Mouse (Mus musculus): ENCODE data around the gene Dusp10. TPM values are rescaled to one million over a fixed set of nuclear protein-coding genes. Genes with fewer than 3 reads are reported as not detected.

The Dusp10 gene
- total RNA-seq, 1 experiment from 2014 or later = 11.2 TPM

DNA sequence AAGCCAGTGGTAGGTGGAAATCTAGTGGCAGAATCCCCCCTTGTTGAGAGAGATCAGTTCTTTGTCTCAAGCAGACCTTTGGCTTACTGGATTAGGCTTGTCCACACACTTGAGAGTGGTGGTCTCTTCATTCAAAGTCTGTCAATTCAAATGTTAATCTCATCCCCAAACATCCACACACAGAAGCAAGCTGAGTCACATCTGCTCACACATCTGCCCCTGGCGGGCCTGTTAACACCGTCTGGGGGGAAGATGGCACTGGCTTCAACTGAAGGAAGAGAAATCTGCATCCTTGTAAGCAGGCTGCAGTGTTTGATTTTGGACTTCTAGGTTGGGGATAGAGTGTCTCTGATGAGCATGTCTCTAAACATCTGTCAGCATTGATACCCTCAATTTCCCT lies 10.9 kb downstream of the Dusp10 start:
- no peak for ATAC-seq (replicated peaks in 1 of 2; ENCODE audit: insufficient read depth in 1 of 2, low FRiP score in 2 of 2, low TSS enrichment in 1 of 2, low read depth in 1 of 2, poor library complexity in 2 of 2, severe bottlenecking in 2 of 2)

DNA sequence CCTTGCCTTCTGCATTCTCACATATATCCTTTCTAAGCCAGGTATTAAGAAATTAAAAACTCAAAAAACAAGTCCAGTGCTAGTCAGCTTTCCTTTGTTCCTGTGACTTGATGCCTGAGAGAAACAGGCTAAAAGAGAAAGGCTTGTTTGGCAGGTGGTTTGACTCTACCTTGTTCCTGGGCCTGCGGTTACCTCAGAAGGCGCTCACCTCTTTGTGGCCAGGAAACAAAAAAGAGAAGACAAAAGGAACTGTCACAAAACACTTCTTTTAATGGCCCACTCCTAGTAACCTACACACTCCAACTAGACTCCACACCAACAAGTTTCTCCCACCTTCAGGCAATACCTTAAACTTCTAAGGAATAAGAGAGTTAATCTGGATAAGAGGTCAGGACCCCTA lies 11.5 kb downstream of the Dusp10 start:
- ATAC-seq (replicated peaks in 1 of 2; ENCODE audit: insufficient read depth in 1 of 2, low FRiP score in 2 of 2, low TSS enrichment in 1 of 2, low read depth in 1 of 2, poor library complexity in 2 of 2, severe bottlenecking in 2 of 2) = no peak

DNA sequence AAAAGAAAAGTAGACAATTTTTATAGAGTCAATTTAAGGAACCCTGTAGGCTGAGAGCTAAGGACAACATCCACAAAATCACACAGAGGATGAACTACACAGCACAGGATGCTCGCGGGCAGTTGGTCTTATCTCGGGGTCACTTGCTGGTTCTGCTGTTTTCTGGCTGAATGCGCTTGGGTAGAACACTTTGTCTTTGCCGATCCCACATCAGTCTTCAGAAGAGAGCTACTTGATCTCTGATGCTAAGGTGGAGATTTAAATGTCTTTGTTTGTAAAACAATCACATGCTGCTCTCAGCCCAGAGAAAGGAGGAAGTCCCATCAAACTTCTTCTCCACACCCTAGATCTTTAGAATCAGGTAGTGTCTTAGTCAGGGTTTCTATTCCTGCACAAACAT lies 12.0 kb downstream of the Dusp10 start:
- ATAC-seq (replicated peaks in 1 of 2; ENCODE audit: insufficient read depth in 1 of 2, low FRiP score in 2 of 2, low TSS enrichment in 1 of 2, low read depth in 1 of 2, poor library complexity in 2 of 2, severe bottlenecking in 2 of 2) = no peak

DNA sequence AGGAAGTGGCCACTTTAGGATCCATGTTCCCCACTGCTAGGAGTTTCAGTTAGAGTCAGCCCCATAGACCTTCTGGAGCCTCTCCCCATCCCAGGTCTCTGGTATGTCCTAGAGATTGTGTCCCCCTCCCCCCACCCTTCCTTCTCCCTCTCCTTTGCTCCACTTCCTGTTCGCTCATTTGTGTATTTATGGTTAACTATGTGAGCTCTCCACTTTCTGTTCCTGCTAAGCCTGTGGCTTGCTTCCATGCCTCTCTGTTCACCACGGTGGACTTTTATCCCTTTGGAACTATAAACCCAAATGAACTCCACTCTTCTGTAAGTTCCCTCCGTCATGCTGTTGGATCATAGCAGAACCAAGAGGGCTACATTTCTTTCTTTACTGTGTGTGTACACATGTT lies 13.9 kb downstream of the Dusp10 start:
- ATAC-seq (replicated peaks in 1 of 2; ENCODE audit: insufficient read depth in 1 of 2, low FRiP score in 2 of 2, low TSS enrichment in 1 of 2, low read depth in 1 of 2, poor library complexity in 2 of 2, severe bottlenecking in 2 of 2) = no peak

DNA sequence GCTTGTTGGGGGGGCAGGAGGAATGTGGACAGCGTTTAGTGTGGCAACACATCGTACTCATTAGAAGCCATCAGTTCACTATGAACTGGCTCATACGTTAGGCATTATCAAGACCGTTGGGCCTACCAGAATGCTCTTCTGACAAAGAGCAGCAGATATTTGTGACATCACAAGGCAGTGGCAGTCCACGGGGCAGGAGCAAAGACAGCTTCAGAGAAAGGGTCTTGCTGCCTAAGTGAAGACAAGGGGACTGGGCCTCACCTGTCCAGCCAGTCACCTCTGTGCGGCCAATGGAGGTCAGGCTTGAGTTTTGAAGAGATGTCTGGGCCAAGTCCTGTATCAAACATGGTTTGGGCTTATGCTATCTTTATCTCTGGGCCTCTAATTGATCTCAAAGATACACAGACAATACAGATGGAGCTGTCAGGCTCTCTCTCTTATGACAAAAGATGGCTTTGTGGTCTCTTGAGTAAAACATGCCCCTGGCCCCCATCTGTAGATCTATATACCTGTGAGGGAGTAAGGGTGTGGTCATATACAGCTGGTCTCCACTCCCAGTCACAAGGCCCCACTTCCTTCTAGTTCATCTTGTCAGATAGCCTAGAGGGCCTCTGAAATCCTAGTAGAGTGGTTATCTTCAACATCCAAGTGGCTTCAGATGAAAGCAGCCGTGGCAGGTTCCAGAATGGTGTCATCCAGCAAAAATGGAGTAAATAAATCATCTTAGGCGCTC lies 17.1 kb downstream of the Dusp10 start:
- ATAC-seq (replicated peaks in 1 of 2; ENCODE audit: insufficient read depth in 1 of 2, low FRiP score in 2 of 2, low TSS enrichment in 1 of 2, low read depth in 1 of 2, poor library complexity in 2 of 2, severe bottlenecking in 2 of 2) = no peak

GRCm38 (mm10) chr1:184032682-184033389 lies 19.7 kb downstream of the Dusp10 start:
- ATAC-seq (replicated peaks in 1 of 2; ENCODE audit: insufficient read depth in 1 of 2, low FRiP score in 2 of 2, low TSS enrichment in 1 of 2, low read depth in 1 of 2, poor library complexity in 2 of 2, severe bottlenecking in 2 of 2) = no peak

DNA sequence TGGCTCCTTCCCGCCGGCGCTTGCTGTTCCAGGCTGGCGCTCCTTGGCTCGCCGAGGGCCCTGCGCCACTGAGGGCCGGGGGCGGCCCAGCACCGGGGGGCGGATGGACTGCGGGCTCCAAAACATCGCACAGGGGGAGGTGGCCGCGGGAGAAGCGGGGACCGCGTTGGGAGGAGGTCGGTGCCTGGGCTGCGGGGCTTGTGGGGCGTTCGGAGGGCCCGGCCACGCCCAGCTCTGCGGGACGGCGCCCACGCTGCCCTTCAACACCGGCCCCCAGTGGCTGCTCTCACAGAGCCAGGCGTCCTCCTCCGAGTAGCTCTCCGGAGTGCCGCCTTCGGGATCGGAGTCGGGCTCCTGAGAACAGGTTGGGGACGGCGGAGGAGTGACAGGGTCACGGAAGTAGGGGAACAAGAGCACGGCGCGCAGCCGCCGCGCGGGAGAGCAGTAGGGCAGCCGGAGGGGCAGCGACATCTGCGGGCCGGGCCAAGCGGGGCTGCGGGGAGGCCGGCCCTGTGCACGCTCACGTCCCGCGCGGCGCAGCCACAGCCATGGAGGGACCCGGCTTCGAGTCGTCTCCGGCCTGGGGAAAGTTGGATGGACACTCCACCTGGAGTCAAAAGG lies 20.4 kb downstream of the Dusp10 start:
- peak; percentile 14 to 49 for ATAC-seq (replicated peaks in 1 of 2; ENCODE audit: insufficient read depth in 1 of 2, low FRiP score in 2 of 2, low TSS enrichment in 1 of 2, low read depth in 1 of 2, poor library complexity in 2 of 2, severe bottlenecking in 2 of 2)

GRCm38 (mm10) chr1:184034011-184034557 lies 21.0 kb downstream of the Dusp10 start, which contains the start of gene 1700056E22Rik:
Gene 1700056E22Rik (minus strand): TSS chr1:184034301.
- peak; percentile 96 to 97 for ATAC-seq (replicated peaks in 1 of 2; ENCODE audit: insufficient read depth in 1 of 2, low FRiP score in 2 of 2, low TSS enrichment in 1 of 2, low read depth in 1 of 2, poor library complexity in 2 of 2, severe bottlenecking in 2 of 2)

- no peak for ATAC-seq (replicated peaks in 1 of 2; ENCODE audit: insufficient read depth in 1 of 2, low FRiP score in 2 of 2, low TSS enrichment in 1 of 2, low read depth in 1 of 2, poor library complexity in 2 of 2, severe bottlenecking in 2 of 2)
Measured at GRCm38 (mm10) chr1:184034741-184035181, 21.7 kb downstream of the Dusp10 start.

GRCm38 (mm10) chr1:184035346-184035903 lies 22.3 kb downstream of the Dusp10 start:
- ATAC-seq (replicated peaks in 1 of 2; ENCODE audit: insufficient read depth in 1 of 2, low FRiP score in 2 of 2, low TSS enrichment in 1 of 2, low read depth in 1 of 2, poor library complexity in 2 of 2, severe bottlenecking in 2 of 2) = no peak

GRCm38 (mm10) chr1:184037802-184038201 lies 24.7 kb downstream of the Dusp10 start:
- ATAC-seq (replicated peaks in 1 of 2; ENCODE audit: insufficient read depth in 1 of 2, low FRiP score in 2 of 2, low TSS enrichment in 1 of 2, low read depth in 1 of 2, poor library complexity in 2 of 2, severe bottlenecking in 2 of 2) = no peak

DNA sequence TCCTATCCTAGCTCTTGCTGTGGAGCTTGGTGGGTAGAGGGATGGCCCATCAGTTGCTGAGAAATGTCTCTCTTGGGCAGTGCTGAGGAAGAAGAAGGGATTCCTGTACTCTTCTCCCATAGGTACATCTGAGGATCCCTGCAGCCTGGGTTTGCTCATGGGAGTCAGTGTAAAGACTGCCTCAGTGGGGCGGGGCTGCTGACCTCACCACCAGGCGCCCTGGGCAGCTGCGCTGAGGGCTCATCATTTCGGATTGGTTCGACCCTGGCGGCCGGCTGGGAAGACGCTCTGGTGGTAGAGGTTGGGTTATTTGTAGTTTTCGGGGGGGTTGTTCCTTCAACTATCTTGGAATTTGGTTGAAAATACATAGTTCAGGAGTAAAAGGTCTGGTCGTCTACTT lies 26.2 kb downstream of the Dusp10 start:
- no peak for ATAC-seq (replicated peaks in 1 of 2; ENCODE audit: insufficient read depth in 1 of 2, low FRiP score in 2 of 2, low TSS enrichment in 1 of 2, low read depth in 1 of 2, poor library complexity in 2 of 2, severe bottlenecking in 2 of 2)

- no peak for ATAC-seq (replicated peaks in 1 of 2; ENCODE audit: insufficient read depth in 1 of 2, low FRiP score in 2 of 2, low TSS enrichment in 1 of 2, low read depth in 1 of 2, poor library complexity in 2 of 2, severe bottlenecking in 2 of 2)
Measured at GRCm38 (mm10) chr1:184040181-184040580, 27.1 kb downstream of the Dusp10 start.

DNA sequence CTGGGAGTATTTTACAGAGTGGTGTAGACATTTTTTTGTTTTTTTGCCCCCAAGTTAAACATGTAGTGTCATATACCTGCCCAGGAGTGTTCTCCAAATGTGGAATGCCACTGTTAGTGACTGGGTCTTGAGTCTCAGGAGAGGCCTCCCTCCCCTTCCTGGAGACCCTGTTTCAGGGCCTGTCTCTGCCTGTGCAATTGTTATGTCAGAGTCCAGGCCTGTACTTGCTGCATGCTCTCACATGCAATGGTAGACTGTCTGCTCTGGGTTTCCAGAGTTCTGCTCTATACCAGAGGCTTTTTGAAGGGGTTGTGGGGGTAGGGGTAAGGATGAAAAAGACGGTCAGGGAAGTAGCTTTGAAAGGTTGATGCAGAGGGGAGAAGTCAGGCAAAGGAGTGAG lies 27.8 kb downstream of the Dusp10 start:
- ATAC-seq (replicated peaks in 1 of 2; ENCODE audit: insufficient read depth in 1 of 2, low FRiP score in 2 of 2, low TSS enrichment in 1 of 2, low read depth in 1 of 2, poor library complexity in 2 of 2, severe bottlenecking in 2 of 2) = no peak

DNA sequence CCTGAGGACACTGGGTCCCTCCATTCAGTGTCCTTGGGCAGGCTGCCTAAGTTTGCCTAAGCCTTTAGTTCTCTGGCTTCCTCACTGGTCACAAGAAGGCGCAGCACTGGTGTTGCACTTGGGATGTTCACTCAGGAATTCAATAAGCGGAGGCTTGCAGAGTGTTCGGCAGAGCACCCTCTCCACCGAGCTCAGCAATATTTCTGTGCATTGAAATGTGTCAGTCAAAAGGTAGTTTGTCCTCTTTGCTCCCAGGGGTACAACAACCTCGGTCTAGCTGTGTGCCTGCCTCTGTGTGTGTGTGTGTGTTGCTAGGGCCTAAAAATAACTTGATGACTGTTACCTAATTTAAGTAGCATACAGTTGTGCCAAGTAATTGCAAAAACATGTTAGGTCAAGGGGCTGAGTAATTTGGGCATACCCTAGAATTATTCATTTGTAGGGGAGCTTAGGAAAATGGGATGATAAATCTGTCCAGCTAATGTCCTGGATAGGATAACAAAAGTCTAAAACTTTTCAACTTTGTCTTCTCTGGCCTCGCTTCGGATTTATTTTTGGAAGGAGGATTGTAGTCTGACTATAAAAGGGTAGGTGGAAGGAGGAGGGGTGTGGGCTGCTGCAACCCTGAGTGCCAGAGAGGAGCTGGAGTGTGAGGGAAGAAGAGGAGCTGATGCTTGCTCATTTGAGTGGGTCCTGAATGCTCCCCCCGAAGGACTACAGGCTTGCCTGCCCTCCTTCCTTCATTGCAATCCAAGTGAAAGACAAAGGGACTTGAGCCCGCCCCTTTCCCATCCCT lies 28.9 kb downstream of the Dusp10 start:
- no peak for ATAC-seq (replicated peaks in 1 of 2; ENCODE audit: insufficient read depth in 1 of 2, low FRiP score in 2 of 2, low TSS enrichment in 1 of 2, low read depth in 1 of 2, poor library complexity in 2 of 2, severe bottlenecking in 2 of 2)

DNA sequence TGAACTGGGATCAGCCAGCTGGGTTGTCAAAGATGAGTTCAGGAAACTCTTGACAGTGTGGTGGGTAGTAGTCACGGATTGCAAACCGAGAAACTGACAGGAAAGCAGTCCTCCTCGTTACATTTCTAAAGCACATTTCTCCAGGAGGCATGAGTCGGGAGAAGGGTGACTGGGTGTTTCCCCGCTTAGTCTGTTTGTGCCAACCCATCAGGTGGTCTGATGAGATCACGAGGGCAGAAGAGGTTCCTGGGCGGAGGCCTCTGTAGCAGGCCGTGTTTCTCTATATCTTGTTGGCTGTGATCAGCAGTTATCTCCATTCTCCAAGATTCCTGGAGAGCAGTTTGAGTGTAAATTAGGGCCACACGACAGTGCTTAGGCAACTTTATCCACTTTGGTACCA lies 29.6 kb downstream of the Dusp10 start:
- ATAC-seq (replicated peaks in 1 of 2; ENCODE audit: insufficient read depth in 1 of 2, low FRiP score in 2 of 2, low TSS enrichment in 1 of 2, low read depth in 1 of 2, poor library complexity in 2 of 2, severe bottlenecking in 2 of 2) = no peak

DNA sequence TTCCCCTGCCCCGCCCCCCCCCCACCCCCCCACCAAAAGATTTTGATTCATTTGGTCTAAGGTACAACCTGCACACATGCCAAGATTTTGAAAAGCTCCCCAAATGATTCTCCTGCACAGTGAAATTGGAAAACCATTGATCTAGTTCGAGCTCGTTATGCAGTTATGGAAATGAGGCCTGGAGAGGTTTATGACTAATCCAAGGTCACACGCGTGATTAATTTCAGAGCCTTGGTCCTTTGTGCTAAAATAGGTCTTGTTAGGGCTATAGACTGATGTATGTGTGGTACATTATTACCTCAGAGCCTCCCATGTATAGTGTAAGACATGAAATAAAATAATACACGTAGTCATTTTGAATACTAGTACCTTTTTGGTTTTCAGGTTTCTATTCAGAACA lies 30.3 kb downstream of the Dusp10 start:
- ATAC-seq (replicated peaks in 1 of 2; ENCODE audit: insufficient read depth in 1 of 2, low FRiP score in 2 of 2, low TSS enrichment in 1 of 2, low read depth in 1 of 2, poor library complexity in 2 of 2, severe bottlenecking in 2 of 2) = no peak

Data from hematopoietic stem cell, adult 5-6 weeks (primary cell).